Mouse (Mus musculus) MEL (cell line): ENCODE results near the gene Ppargc1a.

Source experiments
- CHD2 ChIP-seq: IDR thresholded peaks from 2 replicates; pipeline ENCODE4 v1.6.1; 2011; ENCODE audit warnings: low read length, improper control_type of control experiment
- CTCF ChIP-seq, 3 experiments: IDR thresholded peaks in 2 of 3; conservative IDR thresholded peaks in 1 of 3; 2 replicates each; pipeline ENCODE4 v1.5.1; 2011 to 2012; ENCODE audit warnings: low read length in 3 of 3, low read depth in 2 of 3, mild to moderate bottlenecking in 2 of 3, improper control_type of control experiment in 1 of 3, inconsistent platforms in 1 of 3, mixed read lengths in 1 of 3, moderate library complexity in 1 of 3; ENCODE audit not compliant: control insufficient read depth in 1 of 3, insufficient read depth in 1 of 3, poor library complexity in 1 of 3, severe bottlenecking in 1 of 3
- MAZ ChIP-seq: IDR thresholded peaks from 2 replicates; pipeline ENCODE4 v1.6.1; 2012; ENCODE audit warnings: low read depth, mild to moderate bottlenecking, inconsistent platforms, low read length, improper control_type of control experiment
- POLR2A ChIP-seq, 2 experiments: IDR thresholded peaks; 2 replicates each; pipeline ENCODE4 v1.6.1; 2011 to 2012; ENCODE audit warnings: low read length in 2 of 2, mild to moderate bottlenecking in 2 of 2, control low read depth in 1 of 2, improper control_type of control experiment in 1 of 2, low read depth in 1 of 2, moderate library complexity in 1 of 2; ENCODE audit not compliant: control insufficient read depth in 1 of 2, insufficient read depth in 1 of 2, poor library complexity in 1 of 2
- SMC3 ChIP-seq: IDR thresholded peaks from 2 replicates; pipeline ENCODE4 v1.6.1; 2011; ENCODE audit warnings: low read depth, low read length, improper control_type of control experiment
- TAL1 ChIP-seq: IDR thresholded peaks from 2 replicates; pipeline ENCODE4 v1.6.1; 2012; ENCODE audit warnings: mild to moderate bottlenecking, inconsistent platforms, low read length, moderate library complexity, mixed read lengths
- USF1 ChIP-seq: IDR thresholded peaks from 2 replicates; pipeline ENCODE4 v1.6.1; 2014; ENCODE audit warnings: low read depth, mild to moderate bottlenecking, inconsistent platforms, low read length, improper control_type of control experiment, moderate library complexity

GRCm38 (mm10) chr5:51599549-51599948 is 32.0 kb upstream of the Ppargc1a start:
- TF ChIP-seq CTCF (IDR thresholded peaks at IDR 0.05 in 2 of 3, conservative IDR thresholded peaks at IDR 0.05 in 1 of 3; ENCODE audit: control insufficient read depth in 1 of 3, insufficient read depth in 1 of 3, low read depth in 2 of 3, low read length in 3 of 3, poor library complexity in 1 of 3, severe bottlenecking in 1 of 3) (no peak), TAL1 (no peak), CHD2 (no peak), USF1 (no peak), MAZ (no peak), POLR2A (IDR thresholded peaks at IDR 0.05; ENCODE audit: control insufficient read depth in 1 of 2, insufficient read depth in 1 of 2, low read depth in 1 of 2, low read length in 2 of 2, poor library complexity in 1 of 2) (no peak), SMC3 (no peak)
